Mouse (Mus musculus): ENCODE measurements at regions not wholly inside any gene's neighbourhood (a gene's known extent, or its start where the extent isn't known, plus 50 kb on each side); places are given as distances from the start of the nearest gene placed in this dataset.

- no peaks in the 10 kb centered on the region for H3K4me1 ChIP-seq (ENCODE audit: insufficient read depth)
- H3K36me3 ChIP-seq (ENCODE audit: insufficient read depth): no peaks in the 10 kb centered on the region
- H3K9me3 ChIP-seq (ENCODE audit: low read length): no peaks in the 10 kb centered on the region
- H3K27me3 ChIP-seq (ENCODE audit: insufficient read depth, low read length): no peaks in the 10 kb centered on the region
- no peak overlapping the region for H3K4me2 ChIP-seq (ENCODE audit: low read depth)
- no peak overlapping the region for H3K9ac ChIP-seq
- DNase-seq (no peak), ATAC-seq (no peak)
- WGBS: 56% methylated on average over 7 of the region's 7 CpGs
- H3K4me3 ChIP-seq (ENCODE audit: low read depth, low read length): no peak overlapping the region
- H3K27ac ChIP-seq (ENCODE audit: low read depth, low read length): no peak overlapping the region
- no peak for TF ChIP-seq CTCF (IDR thresholded peaks at IDR 0.05; ENCODE audit: low read depth)
These were observed 273.5 kb downstream of the Matn1 start for GRCm38 (mm10) chr4:131217571-131218155.

- no peaks in the 10 kb centered on the region for H3K9me3 ChIP-seq (ENCODE audit: low read length)
- ATAC-seq (no peak), DNase-seq (no peak)
- H3K36me3 ChIP-seq (ENCODE audit: insufficient read depth): no peaks in the 10 kb centered on the region
- no peak overlapping the region for H3K4me2 ChIP-seq (ENCODE audit: low read depth)
- H3K9ac ChIP-seq: no peak overlapping the region
- TF ChIP-seq CTCF (IDR thresholded peaks at IDR 0.05; ENCODE audit: low read depth): no peak
- no peaks in the 10 kb centered on the region for H3K4me1 ChIP-seq (ENCODE audit: insufficient read depth)
- no peaks in the 10 kb centered on the region for H3K27me3 ChIP-seq (ENCODE audit: insufficient read depth, low read length)
- no peak overlapping the region for H3K4me3 ChIP-seq (ENCODE audit: low read depth, low read length)
- H3K27ac ChIP-seq (ENCODE audit: low read depth, low read length): no peak overlapping the region
- 40% methylated on average over 10 of the region's 10 CpGs for WGBS
These were observed 276.8 kb downstream of the Matn1 start for GRCm38 (mm10) chr4:131220966-131221365.

GRCm38 (mm10) chr4:131230361-131230760 is 286.2 kb downstream of the Matn1 start:
- ATAC-seq (no peak), DNase-seq (no peak)
- H3K9me3 ChIP-seq (ENCODE audit: low read length): no peaks in the 10 kb centered on the region

DNA sequence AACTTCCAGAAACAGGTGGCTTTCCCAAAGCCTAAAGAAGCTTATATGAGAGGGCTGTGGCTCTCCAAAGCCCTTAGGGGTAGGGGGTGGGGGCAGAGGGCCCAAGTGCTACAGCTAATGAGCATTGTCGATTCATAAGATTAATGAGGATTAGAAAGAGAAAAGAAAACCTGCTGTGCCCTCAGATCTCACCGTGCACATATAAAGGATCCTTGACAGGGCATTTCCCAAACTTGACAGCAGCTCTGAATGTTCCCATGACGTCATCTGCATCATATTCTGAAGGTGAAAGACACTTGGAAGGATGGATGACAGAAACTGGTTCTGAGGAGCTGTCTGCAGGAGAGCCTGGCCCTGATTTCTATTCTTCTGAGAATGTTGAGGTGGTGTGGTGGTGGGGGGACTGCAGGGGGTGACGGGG is 292.4 kb downstream of the Matn1 start:
- TF ChIP-seq CTCF (IDR thresholded peaks at IDR 0.05; ENCODE audit: low read depth): no peak
- WGBS: 5% methylated on average over 4 of the region's 4 CpGs
- H3K27me3 ChIP-seq (ENCODE audit: insufficient read depth, low read length): no peaks in the 10 kb centered on the region
- no peak overlapping the region for H3K9ac ChIP-seq
- no peaks in the 10 kb centered on the region for H3K36me3 ChIP-seq (ENCODE audit: insufficient read depth)
- H3K4me2 ChIP-seq (ENCODE audit: low read depth): no peak overlapping the region
- H3K4me3 ChIP-seq (ENCODE audit: low read depth, low read length): no peak overlapping the region
- H3K4me1 ChIP-seq (ENCODE audit: insufficient read depth): no peaks in the 10 kb centered on the region
- 0 out of 2 replicates have a peak overlapping the region, but pooled peaks have one; percentile 29 for H3K27ac ChIP-seq (ENCODE audit: low read depth, low read length)
- H3K9me3 ChIP-seq (ENCODE audit: low read length): no peaks in the 10 kb centered on the region
- peak; percentile 36 for ATAC-seq
- DNase-seq: no peak

More at GRCm38 (mm10) chr4:131230361-131230760, 286.2 kb downstream of the Matn1 start:
- Histone ChIP-seq H3K27me3 (ENCODE audit: insufficient read depth, low read length) (no peaks in the 10 kb centered on the region), H3K36me3 (ENCODE audit: insufficient read depth) (no peaks in the 10 kb centered on the region), H3K27ac (ENCODE audit: low read depth, low read length) (no peak overlapping the region), H3K4me2 (ENCODE audit: low read depth) (no peak overlapping the region), H3K4me3 (ENCODE audit: low read depth, low read length) (no peak overlapping the region), H3K9ac (no peak overlapping the region), H3K4me1 (ENCODE audit: insufficient read depth) (no peaks in the 10 kb centered on the region)
- TF ChIP-seq CTCF (IDR thresholded peaks at IDR 0.05; ENCODE audit: low read depth): no peak
- WGBS: 88% methylated on average over 5 of the region's 5 CpGs

DNA sequence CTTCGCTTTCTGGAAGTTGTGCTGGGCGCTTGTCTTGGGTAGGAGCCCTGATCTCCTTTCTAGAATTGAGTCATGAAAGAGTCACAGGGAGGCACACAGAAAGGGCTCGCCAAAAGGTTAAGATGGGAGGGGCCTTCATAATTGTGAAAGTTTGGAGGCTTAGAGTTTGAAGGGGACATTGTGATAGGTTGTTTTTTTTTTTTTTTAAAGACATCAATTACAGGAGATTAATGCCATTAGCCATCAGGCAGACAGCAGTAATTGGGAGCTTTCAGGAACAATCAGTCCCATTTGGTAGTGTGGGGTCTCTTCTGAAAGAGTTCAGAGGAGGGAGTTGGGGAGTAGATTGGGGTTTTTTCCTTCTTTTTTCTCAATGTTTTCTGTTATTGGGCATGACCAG is 294.4 kb downstream of the Matn1 start:
- WGBS: 18% methylated on average over 3 of the region's 3 CpGs
- H3K36me3 ChIP-seq (ENCODE audit: insufficient read depth): no peaks in the 10 kb centered on the region
- H3K4me2 ChIP-seq (ENCODE audit: low read depth): no peak overlapping the region
- H3K9ac ChIP-seq: no peak overlapping the region
- no peak overlapping the region for H3K4me3 ChIP-seq (ENCODE audit: low read depth, low read length)
- ATAC-seq: no peak
- H3K27me3 ChIP-seq (ENCODE audit: insufficient read depth, low read length): no peaks in the 10 kb centered on the region
- H3K4me1 ChIP-seq (ENCODE audit: insufficient read depth): no peaks in the 10 kb centered on the region
- no peak for DNase-seq
- TF ChIP-seq CTCF (IDR thresholded peaks at IDR 0.05; ENCODE audit: low read depth): no peak
- H3K9me3 ChIP-seq (ENCODE audit: low read length): no peaks in the 10 kb centered on the region
- H3K27ac ChIP-seq (ENCODE audit: low read depth, low read length): no peak overlapping the region

- TF ChIP-seq CTCF (IDR thresholded peaks at IDR 0.05; ENCODE audit: low read depth): peak; percentile 26; the same call in 1 of the 2 replicates
- WGBS: 40% methylated on average over 5 of the region's 5 CpGs
- DNase-seq: no peak
- no peak for ATAC-seq
- H3K4me3 ChIP-seq (ENCODE audit: low read depth, low read length): no peak overlapping the region
- H3K27ac ChIP-seq (ENCODE audit: low read depth, low read length): no peak overlapping the region
- no peak overlapping the region for H3K9ac ChIP-seq
- H3K27me3 ChIP-seq (ENCODE audit: insufficient read depth, low read length): no peaks in the 10 kb centered on the region
- no peak overlapping the region for H3K4me2 ChIP-seq (ENCODE audit: low read depth)
- H3K4me1 ChIP-seq (ENCODE audit: insufficient read depth): no peaks in the 10 kb centered on the region
- no peaks in the 10 kb centered on the region for H3K36me3 ChIP-seq (ENCODE audit: insufficient read depth)
- no peaks in the 10 kb centered on the region for H3K9me3 ChIP-seq (ENCODE audit: low read length)
These were observed 294.9 kb downstream of the Matn1 start for GRCm38 (mm10) chr4:131239132-131239531.

DNA sequence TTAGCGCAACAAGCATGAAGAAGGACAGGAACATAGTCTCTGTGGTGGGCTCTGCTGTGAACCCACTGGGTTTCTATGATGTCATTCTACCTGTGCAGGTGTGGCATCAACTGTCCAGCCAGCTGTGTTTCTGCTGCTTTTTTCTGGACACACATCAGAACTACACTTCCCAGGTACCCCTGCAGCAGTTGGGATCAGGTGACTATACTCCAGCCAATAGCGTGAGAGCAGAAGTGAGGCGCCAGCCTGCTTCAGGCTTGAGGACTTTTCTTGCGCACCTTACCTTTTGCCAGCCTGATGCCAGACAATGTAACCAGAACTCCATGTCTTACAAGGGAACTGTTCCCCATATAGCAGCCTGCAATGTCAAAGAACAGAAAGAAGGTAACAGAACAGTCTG is 296.3 kb downstream of the Matn1 start:
- H3K27me3 ChIP-seq (ENCODE audit: insufficient read depth, low read length): no peaks in the 10 kb centered on the region
- TF ChIP-seq CTCF (IDR thresholded peaks at IDR 0.05; ENCODE audit: low read depth): no peak
- H3K36me3 ChIP-seq (ENCODE audit: insufficient read depth): no peaks in the 10 kb centered on the region
- H3K9ac ChIP-seq: no peak overlapping the region
- no peak overlapping the region for H3K27ac ChIP-seq (ENCODE audit: low read depth, low read length)
- ATAC-seq (no peak), DNase-seq (no peak)
- H3K4me3 ChIP-seq (ENCODE audit: low read depth, low read length): no peak overlapping the region
- H3K4me2 ChIP-seq (ENCODE audit: low read depth): no peak overlapping the region
- H3K9me3 ChIP-seq (ENCODE audit: low read length): no peaks in the 10 kb centered on the region
- WGBS: 86% methylated on average over 4 of the region's 4 CpGs
- H3K4me1 ChIP-seq (ENCODE audit: insufficient read depth): no peaks in the 10 kb centered on the region

Measured in forebrain, postnatal 0 days (tissue).